Mouse (Mus musculus): ENCODE measurements at regions not wholly inside any gene's neighbourhood (a gene's known extent, or its start where the extent isn't known, plus 50 kb on each side); places are given as distances from the start of the nearest gene placed in this dataset.

DNA sequence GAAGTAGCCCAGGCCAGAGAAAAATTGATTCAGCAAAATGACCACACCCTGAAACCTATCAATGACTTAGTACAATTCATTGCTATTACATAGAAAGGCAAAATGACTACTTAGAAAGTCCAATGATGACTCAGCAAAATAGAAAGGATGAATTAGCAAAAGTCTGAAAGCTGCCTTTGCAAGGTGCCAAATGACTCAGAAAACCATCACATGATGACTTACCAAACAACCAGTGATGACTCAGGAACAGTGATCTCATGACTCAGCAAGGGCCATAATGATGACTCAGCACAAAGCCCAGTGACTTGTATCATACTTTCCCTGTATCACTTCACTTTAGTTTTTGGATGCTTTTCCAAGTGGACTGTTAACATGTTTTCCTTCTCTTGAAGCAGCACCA, 535.6 kb upstream of the Camk1g start:
- no peak for DNase-seq (ENCODE audit: low spot score)
- H3K9ac ChIP-seq (ENCODE audit: low read depth, low read length) = no peak overlapping the region
- ATAC-seq (ENCODE audit: low read depth) = no peak
- H3K36me3 ChIP-seq (ENCODE audit: control insufficient read depth, insufficient read depth, low read length) = no peaks in the 10 kb centered on the region
- no peak overlapping the region for H3K4me3 ChIP-seq (ENCODE audit: low read depth, low read length)
- H3K9me3 ChIP-seq (ENCODE audit: control insufficient read depth, low read length) = no peaks in the 10 kb centered on the region
- H3K27me3 ChIP-seq (replicated peaks; ENCODE audit: control insufficient read depth, insufficient read depth, low read length) = no peaks in the 10 kb centered on the region
- no peak overlapping the region for H3K27ac ChIP-seq (replicated peaks; ENCODE audit: low read depth, low read length)
- no peak overlapping the region for H3K4me2 ChIP-seq (ENCODE audit: low read depth, low read length)
- H3K4me1 ChIP-seq (ENCODE audit: control insufficient read depth, insufficient read depth, low read length) = no peaks in the 10 kb centered on the region

DNA sequence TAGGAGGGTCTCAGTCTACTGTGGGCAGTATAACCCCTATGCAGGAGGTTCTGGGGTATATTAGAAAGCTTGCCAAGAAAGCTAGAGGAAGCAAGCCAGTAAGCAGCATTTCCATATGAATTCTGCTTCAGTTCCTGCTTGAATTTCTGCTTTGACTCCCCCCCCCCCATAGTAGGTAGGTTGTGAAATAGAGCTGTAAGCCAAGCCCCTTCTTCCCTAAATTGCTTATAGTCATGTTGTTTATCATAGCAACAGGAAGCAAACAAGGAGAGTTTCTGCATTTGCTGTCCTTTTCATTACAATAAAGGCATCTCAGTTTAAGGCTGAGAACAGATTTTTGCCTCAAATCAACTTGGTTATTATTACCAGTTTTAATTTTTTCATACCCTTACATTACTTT, 524.0 kb upstream of the Camk1g start:
- no peak for ATAC-seq (ENCODE audit: low read depth)
- Histone ChIP-seq H3K27me3 (replicated peaks; ENCODE audit: control insufficient read depth, insufficient read depth, low read length) (no peaks in the 10 kb centered on the region), H3K4me3 (ENCODE audit: low read depth, low read length) (no peak overlapping the region), H3K9me3 (ENCODE audit: control insufficient read depth, low read length) (no peaks in the 10 kb centered on the region), H3K4me1 (ENCODE audit: control insufficient read depth, insufficient read depth, low read length) (no peaks in the 10 kb centered on the region), H3K4me2 (ENCODE audit: low read depth, low read length) (no peak overlapping the region), H3K36me3 (ENCODE audit: control insufficient read depth, insufficient read depth, low read length) (no peaks in the 10 kb centered on the region), H3K27ac (replicated peaks; ENCODE audit: low read depth, low read length) (no peak overlapping the region), H3K9ac (ENCODE audit: low read depth, low read length) (no peak overlapping the region)
- DNase-seq (ENCODE audit: low spot score) = no peak

DNA sequence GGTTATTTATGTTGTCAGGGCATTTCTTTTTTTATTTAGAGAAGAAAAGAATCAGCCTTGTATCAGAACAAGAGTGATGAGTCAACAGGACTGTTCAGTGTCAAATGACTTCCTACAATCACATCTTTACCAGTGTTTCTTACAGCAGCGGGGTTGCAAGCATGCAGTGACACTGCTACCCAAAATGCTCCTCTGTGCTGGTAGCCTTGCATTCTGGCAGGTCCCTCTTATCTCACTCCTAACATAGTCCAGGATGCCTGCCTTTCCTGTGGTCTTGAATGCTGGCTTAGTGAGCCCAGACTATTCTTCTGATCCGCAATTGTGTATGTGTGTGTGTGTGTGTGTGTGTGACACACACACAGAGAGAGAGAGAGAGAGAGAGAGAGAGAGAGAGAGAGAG, 506.4 kb upstream of the Camk1g start:
- DNase-seq (ENCODE audit: low spot score) = no peak
- no peaks in the 10 kb centered on the region for H3K9me3 ChIP-seq (ENCODE audit: control insufficient read depth, low read length)
- ATAC-seq (ENCODE audit: low read depth) = no peak
- no peak overlapping the region for H3K27ac ChIP-seq (replicated peaks; ENCODE audit: low read depth, low read length)
- H3K9ac ChIP-seq (ENCODE audit: low read depth, low read length) = no peak overlapping the region
- H3K4me1 ChIP-seq (ENCODE audit: control insufficient read depth, insufficient read depth, low read length) = no peaks in the 10 kb centered on the region
- no peaks in the 10 kb centered on the region for H3K27me3 ChIP-seq (replicated peaks; ENCODE audit: control insufficient read depth, insufficient read depth, low read length)
- no peak overlapping the region for H3K4me2 ChIP-seq (ENCODE audit: low read depth, low read length)
- no peak overlapping the region for H3K4me3 ChIP-seq (ENCODE audit: low read depth, low read length)
- H3K36me3 ChIP-seq (ENCODE audit: control insufficient read depth, insufficient read depth, low read length) = no peaks in the 10 kb centered on the region
- WGBS = 73% methylated on average over 2 of the region's 2 CpGs

DNA sequence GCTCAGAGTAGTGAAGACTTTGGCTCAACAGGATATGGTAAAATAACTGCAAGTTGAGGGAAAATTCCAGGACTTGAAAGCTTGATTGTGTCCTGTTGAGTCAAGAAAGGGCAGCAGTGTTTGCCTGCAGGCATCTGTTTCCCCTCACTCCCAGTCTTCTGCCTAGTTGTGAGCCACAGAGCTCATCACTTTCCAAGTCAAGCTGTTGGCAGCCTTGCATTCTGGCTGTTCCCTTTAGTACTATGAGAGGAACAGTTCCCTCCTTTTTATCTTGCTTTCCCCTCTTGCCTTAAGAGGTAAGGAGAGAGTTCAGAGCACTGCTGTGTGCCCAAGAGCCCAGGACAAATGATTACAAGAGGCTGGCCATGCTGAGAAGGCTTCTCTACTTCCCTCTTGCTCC, 506.0 kb upstream of the Camk1g start:
- Histone ChIP-seq H3K4me1 (ENCODE audit: control insufficient read depth, insufficient read depth, low read length) (no peaks in the 10 kb centered on the region), H3K9ac (ENCODE audit: low read depth, low read length) (no peak overlapping the region), H3K27me3 (replicated peaks; ENCODE audit: control insufficient read depth, insufficient read depth, low read length) (no peaks in the 10 kb centered on the region), H3K9me3 (ENCODE audit: control insufficient read depth, low read length) (no peaks in the 10 kb centered on the region), H3K36me3 (ENCODE audit: control insufficient read depth, insufficient read depth, low read length) (no peaks in the 10 kb centered on the region), H3K4me3 (ENCODE audit: low read depth, low read length) (no peak overlapping the region), H3K27ac (replicated peaks; ENCODE audit: low read depth, low read length) (no peak overlapping the region), H3K4me2 (ENCODE audit: low read depth, low read length) (no peak overlapping the region)
- ATAC-seq (ENCODE audit: low read depth) (no peak), DNase-seq (ENCODE audit: low spot score) (no peak)

DNA sequence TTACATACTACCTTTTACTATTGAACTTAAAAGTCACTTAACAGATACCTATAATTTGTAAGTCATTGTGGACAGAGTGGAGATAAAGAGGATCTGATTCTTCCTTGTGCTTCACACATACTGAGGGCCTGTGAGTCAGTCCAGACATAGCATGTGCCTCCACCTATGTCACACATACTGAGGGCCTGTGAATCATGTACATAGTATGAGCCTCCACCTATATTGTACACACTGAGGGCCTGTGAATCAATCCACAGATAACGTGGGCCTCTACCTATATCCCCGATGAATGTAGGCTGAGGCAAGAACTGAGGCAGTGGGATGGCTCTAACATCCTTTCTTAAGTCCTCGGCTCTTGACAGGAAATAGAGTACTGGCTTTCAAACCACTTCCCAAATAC, 505.2 kb upstream of the Camk1g start:
- Histone ChIP-seq H3K4me1 (ENCODE audit: control insufficient read depth, insufficient read depth, low read length) (no peaks in the 10 kb centered on the region), H3K9ac (ENCODE audit: low read depth, low read length) (no peak overlapping the region), H3K27me3 (replicated peaks; ENCODE audit: control insufficient read depth, insufficient read depth, low read length) (no peaks in the 10 kb centered on the region), H3K36me3 (ENCODE audit: control insufficient read depth, insufficient read depth, low read length) (no peaks in the 10 kb centered on the region), H3K4me3 (ENCODE audit: low read depth, low read length) (no peak overlapping the region), H3K9me3 (ENCODE audit: control insufficient read depth, low read length) (no peaks in the 10 kb centered on the region), H3K27ac (replicated peaks; ENCODE audit: low read depth, low read length) (no peak overlapping the region), H3K4me2 (ENCODE audit: low read depth, low read length) (no peak overlapping the region)
- ATAC-seq (ENCODE audit: low read depth) (no peak), DNase-seq (ENCODE audit: low spot score) (no peak)
- 88% methylated on average over 3 of the region's 3 CpGs for WGBS

DNA sequence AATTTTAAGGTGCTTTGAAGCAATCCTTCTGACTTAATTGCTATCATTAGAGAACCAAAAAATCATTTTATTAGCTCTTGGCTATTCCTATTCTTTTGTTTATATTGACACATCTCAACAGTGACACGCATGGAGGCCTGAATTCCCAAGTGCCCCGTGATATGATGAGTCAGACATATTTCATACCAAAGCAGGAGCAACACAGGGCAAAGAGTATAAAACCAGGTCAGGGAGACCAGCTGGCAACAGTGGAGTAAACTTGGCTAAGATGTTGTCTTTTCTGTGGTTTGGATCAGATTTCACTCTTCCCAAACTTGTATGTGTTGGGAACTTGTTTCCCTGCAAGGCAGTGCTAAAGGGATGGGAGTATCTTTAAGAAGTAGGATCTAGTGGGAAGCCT, 500.6 kb upstream of the Camk1g start:
- ATAC-seq (ENCODE audit: low read depth) = no peak
- peak; percentile 54 for DNase-seq (ENCODE audit: low spot score)

DNA sequence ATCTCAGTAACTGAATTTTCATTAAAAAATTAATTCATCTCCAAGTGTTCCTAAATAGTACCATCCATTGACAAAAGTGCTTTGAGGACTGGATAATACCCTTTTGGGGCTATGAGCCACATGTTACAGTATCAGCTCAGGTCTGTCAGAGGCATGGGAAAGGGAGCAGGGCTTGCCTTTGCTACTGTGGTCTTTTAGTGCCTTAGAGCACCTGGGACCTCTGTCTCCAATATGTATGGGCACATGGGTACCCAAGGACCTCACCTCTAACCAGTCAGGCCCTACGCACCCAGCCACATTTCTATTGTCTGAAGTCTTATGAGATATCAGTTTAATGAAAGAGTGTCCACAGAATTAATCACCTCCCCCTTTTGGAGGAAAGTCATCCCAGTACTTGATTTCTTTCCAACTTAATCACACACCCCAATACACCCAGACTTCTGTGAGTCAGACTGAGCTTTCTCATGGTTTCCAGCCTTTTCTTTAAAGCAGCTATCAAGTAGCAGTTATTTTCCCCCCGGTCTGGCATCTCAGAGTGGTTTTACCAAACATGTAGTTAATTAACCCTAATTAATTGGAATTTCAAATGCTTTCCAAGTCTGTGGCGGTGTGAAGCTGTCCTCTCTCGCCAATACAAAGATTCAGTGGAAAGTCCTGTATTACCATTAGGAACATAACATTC, 498.7 kb upstream of the Camk1g start:
- H3K9ac ChIP-seq (ENCODE audit: low read depth, low read length) = no peak overlapping the region
- H3K4me3 ChIP-seq (ENCODE audit: low read depth, low read length) = no peak overlapping the region
- DNase-seq (ENCODE audit: low spot score) (no peak), ATAC-seq (ENCODE audit: low read depth) (no peak)
- H3K27me3 ChIP-seq (replicated peaks; ENCODE audit: control insufficient read depth, insufficient read depth, low read length) = no peaks in the 10 kb centered on the region
- no peak overlapping the region for H3K4me2 ChIP-seq (ENCODE audit: low read depth, low read length)
- H3K4me1 ChIP-seq (ENCODE audit: control insufficient read depth, insufficient read depth, low read length) = no peaks in the 10 kb centered on the region
- H3K36me3 ChIP-seq (ENCODE audit: control insufficient read depth, insufficient read depth, low read length) = no peaks in the 10 kb centered on the region
- H3K9me3 ChIP-seq (ENCODE audit: control insufficient read depth, low read length) = no peaks in the 10 kb centered on the region
- 64% methylated on average over 4 of the region's 4 CpGs for WGBS
- no peak overlapping the region for H3K27ac ChIP-seq (replicated peaks; ENCODE audit: low read depth, low read length)

More for the DNA sequence above, 500.6 kb upstream of the Camk1g start:
- Histone ChIP-seq H3K4me2 (ENCODE audit: low read depth, low read length) (no peak overlapping the region), H3K36me3 (ENCODE audit: control insufficient read depth, insufficient read depth, low read length) (no peaks in the 10 kb centered on the region), H3K9ac (ENCODE audit: low read depth, low read length) (no peak overlapping the region), H3K9me3 (ENCODE audit: control insufficient read depth, low read length) (no peaks in the 10 kb centered on the region), H3K4me1 (ENCODE audit: control insufficient read depth, insufficient read depth, low read length) (no peaks in the 10 kb centered on the region), H3K27ac (replicated peaks; ENCODE audit: low read depth, low read length) (no peak overlapping the region), H3K4me3 (ENCODE audit: low read depth, low read length) (no peak overlapping the region), H3K27me3 (replicated peaks; ENCODE audit: control insufficient read depth, insufficient read depth, low read length) (no peaks in the 10 kb centered on the region)
- WGBS = 66% methylated on average over 2 of the region's 2 CpGs

DNA sequence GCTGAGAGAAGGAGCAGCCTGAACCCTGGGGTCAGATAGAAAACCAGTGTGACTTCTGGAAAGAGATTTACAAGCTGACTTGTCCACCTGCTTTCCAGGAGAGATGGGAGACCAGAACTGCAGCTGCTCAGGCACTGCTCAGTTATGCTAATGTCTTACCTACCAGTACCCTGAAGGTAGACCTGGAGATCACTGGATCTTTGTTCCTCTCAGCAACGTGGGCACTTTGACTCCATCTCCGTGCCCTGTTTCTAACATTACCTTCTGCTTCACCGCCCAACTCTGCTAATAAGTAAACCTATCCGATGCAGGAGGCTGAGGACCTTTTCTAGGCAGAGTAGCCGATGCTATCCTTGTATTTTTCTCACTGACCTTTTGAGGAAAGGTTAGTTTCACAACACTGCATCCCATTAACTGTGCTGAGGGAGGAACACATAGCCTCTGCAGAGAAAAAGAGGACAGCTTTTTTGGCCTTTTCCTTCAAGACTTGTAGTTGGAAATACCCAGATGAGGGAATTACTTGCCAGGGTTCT, 490.7 kb upstream of the Camk1g start:
- Histone ChIP-seq H3K9me3 (ENCODE audit: control insufficient read depth, low read length) (no peaks in the 10 kb centered on the region), H3K4me2 (ENCODE audit: low read depth, low read length) (no peak overlapping the region), H3K9ac (ENCODE audit: low read depth, low read length) (no peak overlapping the region), H3K4me1 (ENCODE audit: control insufficient read depth, insufficient read depth, low read length) (no peaks in the 10 kb centered on the region; the same call in 1 of the 2 replicates), H3K27ac (replicated peaks; ENCODE audit: low read depth, low read length) (no peak overlapping the region), H3K27me3 (replicated peaks; ENCODE audit: control insufficient read depth, insufficient read depth, low read length) (no peaks in the 10 kb centered on the region), H3K36me3 (ENCODE audit: control insufficient read depth, insufficient read depth, low read length) (no peaks in the 10 kb centered on the region), H3K4me3 (ENCODE audit: low read depth, low read length) (no peak overlapping the region)
- no peak for ATAC-seq (ENCODE audit: low read depth)
- DNase-seq (ENCODE audit: low spot score) = no peak
- WGBS = 68% methylated on average over 5 of the region's 5 CpGs

DNA sequence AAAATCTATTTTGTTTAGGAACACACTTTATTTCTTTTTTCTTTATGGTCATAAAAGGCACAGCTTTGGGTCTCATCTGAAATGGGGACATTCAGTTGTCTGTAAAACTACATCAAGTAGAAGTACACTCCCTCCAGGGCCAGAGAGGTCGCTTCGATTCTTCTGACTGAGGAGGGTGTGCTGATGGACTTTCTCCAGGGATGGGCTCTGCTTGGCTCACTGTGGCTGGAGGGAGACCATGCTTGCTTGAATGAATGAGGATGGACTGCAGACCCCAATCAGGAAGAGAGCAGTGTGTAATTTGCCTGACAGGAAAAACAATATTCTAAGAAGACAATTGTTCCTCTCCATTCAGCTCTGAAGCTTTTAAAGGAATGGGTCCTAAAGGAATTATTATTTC, 490.3 kb upstream of the Camk1g start:
- Histone ChIP-seq H3K4me2 (ENCODE audit: low read depth, low read length) (no peak overlapping the region), H3K9me3 (ENCODE audit: control insufficient read depth, low read length) (no peaks in the 10 kb centered on the region), H3K4me1 (ENCODE audit: control insufficient read depth, insufficient read depth, low read length) (no peaks in the 10 kb centered on the region; the same call in 1 of the 2 replicates), H3K27ac (replicated peaks; ENCODE audit: low read depth, low read length) (no peak overlapping the region), H3K36me3 (ENCODE audit: control insufficient read depth, insufficient read depth, low read length) (no peaks in the 10 kb centered on the region), H3K9ac (ENCODE audit: low read depth, low read length) (no peak overlapping the region), H3K4me3 (ENCODE audit: low read depth, low read length) (no peak overlapping the region), H3K27me3 (replicated peaks; ENCODE audit: control insufficient read depth, insufficient read depth, low read length) (no peaks in the 10 kb centered on the region)
- 54% methylated on average over 2 of the region's 2 CpGs for WGBS
- no peak for DNase-seq (ENCODE audit: low spot score)
- ATAC-seq (ENCODE audit: low read depth) = no peak
